Mouse (Mus musculus): ENCODE data around the gene Sfxn4. TPM values are rescaled to one million over a fixed set of nuclear protein-coding genes. Genes with fewer than 3 reads are reported as not detected.
A peak's percentile ranks its signal among the peaks of the same experiment; 100 is the strongest.

The Sfxn4 gene
- total and polyA plus RNA-seq, 2 experiments from 2014 or later: 6.3 to 7.7 TPM

GRCm38 (mm10) chr19:60787465-60788150 lies 73.7 kb downstream of the Sfxn4 start:
- 40% methylated on average over 2 of the region's 2 CpGs for WGBS
- no peak overlapping the region for H3K9ac ChIP-seq (replicated peaks; ENCODE audit: low read depth, low read length)

More at GRCm38 (mm10) chr19:60787465-60788150, 73.7 kb downstream of the Sfxn4 start:
- Histone ChIP-seq H3K9me3 (replicated peaks; ENCODE audit: control insufficient read depth, low read length) (no peaks in the 10 kb centered on the region), H3K27me3 (ENCODE audit: control insufficient read depth, insufficient read depth, low read length) (no peaks in the 10 kb centered on the region), H3K4me3 (ENCODE audit: low read depth, low read length) (no peak overlapping the region), H3K36me3 (replicated peaks; ENCODE audit: control insufficient read depth, insufficient read depth, low read length) (no peaks in the 10 kb centered on the region), H3K4me2 (ENCODE audit: low read depth, low read length) (peak overlapping the region; percentile 73; the same call in 1 of the 2 replicates), H3K4me1 (ENCODE audit: control insufficient read depth, insufficient read depth) (peaks cover 24% of the 10 kb centered on the region), H3K27ac (ENCODE audit: low read depth) (no peak overlapping the region)
- no peak for ATAC-seq (ENCODE audit: insufficient read depth, low read depth)
- DNase-seq (ENCODE audit: low spot score): no peak
- no peak for TF ChIP-seq CTCF (IDR thresholded peaks at IDR 0.05; ENCODE audit: low read depth)
- TF ChIP-seq EP300 (IDR thresholded peaks at IDR 0.05; ENCODE audit: low read depth): no peak

Other genes with a start within 250 kb of the Sfxn4 start
- 1.1 and 3.1 TPM in 2 replicates for gene Nanos1, start 105.5 kb downstream of the Sfxn4 start, total RNA-seq (2014; rRNA removed; ENCODE audit: low replicate concordance)
- 0.25 and 0.29 TPM in 2 replicates for gene Nanos1, start 105.5 kb downstream of the Sfxn4 start, polyA plus RNA-seq (2015; fragmentation: Nextera tagmentation; extraction: Ambion mirVana)
- gene Eif3a, start 70.8 kb downstream of the Sfxn4 start, total RNA-seq (2014; rRNA removed; ENCODE audit: low replicate concordance): 75.1 and 75.4 TPM in 2 replicates
- gene Eif3a, start 70.8 kb downstream of the Sfxn4 start, polyA plus RNA-seq (2015; fragmentation: Nextera tagmentation; extraction: Ambion mirVana): 71.0 and 75.5 TPM in 2 replicates
- 14.1 and 23.0 TPM in 2 replicates for gene Fam45a, start 49.9 kb downstream of the Sfxn4 start, total RNA-seq (2014; rRNA removed; ENCODE audit: low replicate concordance)
- 13.4 and 15.0 TPM in 2 replicates for gene Fam45a, start 49.9 kb downstream of the Sfxn4 start, polyA plus RNA-seq (2015; fragmentation: Nextera tagmentation; extraction: Ambion mirVana)
- gene Prdx3, start 13.1 kb upstream of the Sfxn4 start, total RNA-seq (2014; rRNA removed; ENCODE audit: low replicate concordance): 275 and 312 TPM in 2 replicates
- gene Prdx3, start 13.1 kb upstream of the Sfxn4 start, polyA plus RNA-seq (2015; fragmentation: Nextera tagmentation; extraction: Ambion mirVana): 303 and 307 TPM in 2 replicates
- 12.8 and 14.6 TPM in 2 replicates for gene Grk5, start 28.3 kb upstream of the Sfxn4 start, total RNA-seq (2014; rRNA removed; ENCODE audit: low replicate concordance)
- 2.6 and 2.9 TPM in 2 replicates for gene Grk5, start 28.3 kb upstream of the Sfxn4 start, polyA plus RNA-seq (2015; fragmentation: Nextera tagmentation; extraction: Ambion mirVana)

Data from heart, postnatal 0 days (tissue).